Mouse (Mus musculus): ENCODE measurements at regions not wholly inside any gene's neighbourhood (a gene's known extent, or its start where the extent isn't known, plus 50 kb on each side); places are given as distances from the start of the nearest gene placed in this dataset.

DNA sequence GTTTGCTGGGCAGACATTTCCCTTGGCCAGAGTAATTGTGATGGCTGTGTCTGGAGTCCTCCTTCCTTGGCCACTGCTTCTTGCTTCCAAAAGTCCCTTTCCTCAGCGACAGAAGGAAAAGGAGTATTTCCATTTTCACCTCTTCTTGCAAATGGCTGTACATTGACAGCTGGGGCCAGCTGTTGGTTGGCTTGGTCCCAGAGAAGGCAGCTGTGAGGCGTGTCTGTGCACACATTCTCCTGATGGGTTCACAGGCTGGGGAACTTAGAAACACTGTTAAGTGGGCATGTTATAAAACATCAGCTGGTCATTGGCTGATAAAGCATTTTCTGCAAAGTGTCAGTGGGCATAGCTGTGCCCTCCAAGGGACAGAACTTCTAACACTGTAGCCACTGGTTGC, 290.4 kb upstream of the Trpc7 start:
- DNase-seq, result no peak

DNA sequence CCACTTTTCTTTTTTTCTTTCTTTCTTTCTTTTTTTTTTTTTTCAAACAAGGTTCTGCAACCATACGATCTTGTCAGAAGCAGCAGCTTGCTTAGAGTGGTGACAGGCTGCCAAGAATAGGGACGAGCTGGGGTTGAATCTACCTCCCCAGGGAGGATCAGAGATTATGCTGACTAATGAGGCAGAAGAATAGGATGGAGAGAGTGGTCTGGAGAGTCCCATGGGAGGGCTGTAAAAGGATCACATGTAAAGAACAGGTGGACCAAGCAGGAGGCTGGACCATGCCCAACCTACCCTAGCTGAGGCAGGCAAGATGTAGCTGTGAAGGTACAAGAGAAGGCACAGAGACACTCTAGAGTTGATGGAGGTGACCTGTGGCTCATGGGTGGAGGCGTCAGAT, 274.4 kb upstream of the Trpc7 start:
- DNase-seq, result no peak

DNA sequence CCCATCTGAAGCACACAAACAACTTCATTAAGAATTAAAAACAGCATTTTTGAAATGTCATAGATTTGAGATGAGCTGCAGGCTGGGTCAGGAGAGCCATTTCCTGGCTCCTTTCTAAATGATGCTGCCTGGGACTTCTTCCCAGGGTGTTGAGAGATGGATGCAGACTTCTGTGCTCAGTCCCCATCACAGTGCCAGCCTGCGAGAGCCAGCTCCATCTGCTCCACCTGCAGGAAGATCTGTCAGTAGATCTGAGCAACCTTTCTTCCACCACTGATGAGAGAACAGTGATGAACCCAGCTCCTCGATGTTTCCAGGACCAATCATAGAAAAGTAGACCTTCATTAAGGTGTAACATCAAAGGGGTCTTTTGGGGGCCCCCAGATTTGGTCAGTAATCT, 273.8 kb upstream of the Trpc7 start:
- DNase-seq, result no peak

GRCm38 (mm10) chr13:57165367-57165766, 269.6 kb upstream of the Trpc7 start:
- no peak for DNase-seq

DNA sequence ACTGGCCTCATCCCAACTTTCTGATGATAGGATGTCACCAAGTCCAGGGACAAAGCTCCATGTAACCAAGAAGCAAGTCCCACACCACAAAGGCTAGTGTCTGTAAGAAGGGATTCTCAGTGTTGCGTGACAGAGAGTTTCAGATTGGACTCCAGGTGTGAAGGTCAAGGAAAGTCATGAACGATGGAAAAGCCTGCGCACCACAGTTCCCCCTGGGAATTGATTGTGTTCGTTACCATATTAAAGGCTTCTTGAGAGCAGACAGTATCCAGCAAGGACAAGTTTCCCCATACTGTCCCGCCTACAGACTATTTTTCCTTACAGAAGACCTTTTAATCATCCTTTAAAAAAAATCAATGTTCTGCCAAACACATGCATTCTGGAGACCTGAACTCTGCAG, 257.0 kb upstream of the Trpc7 start:
- DNase-seq, result no peak

GRCm38 (mm10) chr13:57147623-57148022, 251.8 kb upstream of the Trpc7 start:
- DNase-seq, result peak in 1 of 2 experiments; percentile 13

GRCm38 (mm10) chr13:57146708-57147107, 250.9 kb upstream of the Trpc7 start:
- DNase-seq, result no peak

- DNase-seq, result no peak
Observed at GRCm38 (mm10) chr13:57145782-57146181, 250.0 kb upstream of the Trpc7 start.

GRCm38 (mm10) chr13:57142851-57143250, 247.1 kb upstream of the Trpc7 start:
- peak; percentile 55 to 57 for DNase-seq

GRCm38 (mm10) chr13:57142441-57142840, 246.6 kb upstream of the Trpc7 start:
- DNase-seq, result no peak

DNA sequence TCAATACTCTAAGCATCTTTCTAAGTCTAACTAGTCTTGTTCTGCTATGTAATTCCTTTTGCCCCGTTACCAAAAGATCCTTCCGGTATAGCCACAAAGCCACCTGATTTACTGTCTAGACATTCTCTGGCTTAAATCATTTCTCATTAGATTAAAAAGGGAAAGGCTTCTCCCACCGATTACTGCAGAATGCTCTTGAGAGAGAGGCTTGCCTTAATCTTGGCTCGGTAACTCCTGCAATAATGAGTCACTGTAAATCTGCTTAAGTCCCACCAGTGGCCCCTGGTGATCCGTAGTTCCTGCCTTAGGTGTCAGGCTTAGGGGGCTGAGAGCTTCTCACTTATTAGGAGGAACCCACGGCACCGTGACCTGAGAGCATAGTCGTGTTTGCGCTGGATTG, 220.1 kb upstream of the Trpc7 start:
- no peak for DNase-seq

DNA sequence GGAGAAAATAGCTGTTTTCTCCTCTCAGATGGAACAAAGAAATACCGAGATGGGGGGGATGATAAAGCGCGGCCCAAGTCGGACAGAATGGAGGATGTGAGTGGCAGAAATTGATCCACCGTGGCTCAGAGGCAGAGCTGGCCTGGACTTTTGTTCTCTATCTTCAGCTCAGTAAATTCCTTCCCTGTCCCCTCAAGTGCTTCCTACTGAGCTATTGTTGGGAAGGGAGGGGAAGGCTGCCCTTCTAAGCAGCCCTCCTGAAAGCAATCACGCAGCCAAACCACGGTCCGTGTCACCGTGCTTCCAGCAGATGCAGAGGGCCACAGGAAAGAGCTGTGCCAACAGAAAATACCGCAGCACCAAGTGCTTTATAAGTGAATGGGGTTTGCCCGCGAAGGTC, 212.2 kb upstream of the Trpc7 start:
- DNase-seq, result no peak

- DNase-seq, result no peak
Observed at GRCm38 (mm10) chr13:57099601-57100000, 203.8 kb upstream of the Trpc7 start.

- DNase-seq, result no peak
Observed at GRCm38 (mm10) chr13:57091886-57092285, 196.1 kb upstream of the Trpc7 start.

- DNase-seq, result no peak
Observed at GRCm38 (mm10) chr13:57089381-57090075, 193.7 kb upstream of the Trpc7 start.

DNA sequence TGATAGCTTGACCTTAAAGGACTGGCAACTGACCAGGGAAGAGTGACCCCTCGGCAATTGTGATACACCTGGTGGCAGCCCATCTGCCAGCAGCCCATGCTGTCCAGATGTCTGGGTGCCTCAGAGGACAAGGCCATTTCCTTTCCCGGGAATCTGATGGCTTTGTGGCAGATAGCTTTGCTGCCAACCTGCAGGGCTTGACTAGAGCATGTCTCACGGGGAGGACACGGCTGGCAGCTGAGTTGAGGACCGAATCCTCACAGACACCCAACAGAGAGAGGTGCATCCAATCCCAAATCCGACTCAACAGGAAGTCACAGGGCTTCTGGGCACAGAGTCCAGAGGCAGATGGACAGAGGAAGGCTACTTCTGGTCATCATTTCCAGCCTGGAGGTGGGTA, 192.2 kb upstream of the Trpc7 start:
- DNase-seq, result no peak

DNA sequence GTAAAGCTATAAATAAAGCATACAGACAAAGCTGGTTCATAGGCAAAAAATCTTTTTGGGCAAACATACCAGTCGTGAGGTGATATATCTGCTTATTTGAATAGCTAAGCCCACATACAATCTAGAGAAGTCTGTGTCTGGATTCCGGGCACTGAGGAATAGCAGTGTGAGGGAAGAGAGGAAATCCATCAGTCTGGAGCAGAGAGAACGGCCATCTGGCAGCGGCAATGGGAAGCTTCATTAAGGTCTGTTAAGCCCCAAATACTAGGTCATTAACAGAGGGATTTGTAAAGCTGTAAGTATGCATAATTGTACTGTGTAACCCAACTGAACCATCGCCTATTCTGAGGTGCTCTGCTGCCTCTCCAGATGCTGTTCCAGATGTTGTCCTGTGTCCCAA, 191.6 kb upstream of the Trpc7 start:
- no peak for DNase-seq

- no peak for DNase-seq
Observed at GRCm38 (mm10) chr13:57083751-57084150, 188.0 kb upstream of the Trpc7 start.

DNA sequence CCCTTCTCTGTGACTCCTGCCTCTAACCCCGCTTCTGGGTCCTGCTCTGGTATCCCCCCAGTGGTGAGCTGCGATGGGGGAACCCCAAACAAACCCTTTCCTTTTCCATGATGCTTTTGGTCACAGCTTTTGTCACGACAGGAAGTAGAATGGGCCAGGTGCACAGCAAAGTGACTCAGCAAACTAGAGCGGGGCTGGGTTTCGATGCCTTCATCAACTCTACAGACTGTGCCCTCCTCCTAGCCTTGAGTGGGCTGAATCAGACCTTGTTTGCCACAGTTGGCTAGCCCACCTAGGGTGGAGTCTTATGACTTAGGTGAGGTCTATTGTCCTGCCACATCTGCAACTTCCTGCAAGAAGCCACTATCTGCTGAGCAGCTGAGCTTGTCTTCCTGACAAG, 174.7 kb upstream of the Trpc7 start:
- DNase-seq, result no peak

DNA sequence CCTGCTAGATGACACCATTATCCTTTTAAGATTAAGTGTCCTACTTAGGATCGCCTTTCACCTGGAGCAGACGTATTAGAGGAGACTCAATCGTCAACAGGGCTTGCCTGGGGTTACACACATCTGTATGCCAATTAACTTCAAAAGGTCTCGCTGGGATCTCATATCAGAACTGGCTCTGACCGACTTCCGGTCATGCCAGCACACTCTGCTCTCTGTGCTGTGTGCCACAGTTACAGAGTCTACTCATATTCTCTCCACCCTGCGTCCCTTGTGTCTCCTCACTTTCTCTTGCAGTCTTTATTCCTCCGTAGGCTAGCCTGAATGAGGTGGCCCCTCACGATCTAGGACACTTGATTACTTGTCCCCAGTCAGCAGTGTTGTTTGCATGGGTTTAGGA, 165.9 kb upstream of the Trpc7 start:
- DNase-seq, result no peak

- no peak for DNase-seq
Observed at GRCm38 (mm10) chr13:57061074-57061473, 165.3 kb upstream of the Trpc7 start.

GRCm38 (mm10) chr13:57056786-57057185, 161.0 kb upstream of the Trpc7 start:
- DNase-seq, result no peak

DNA sequence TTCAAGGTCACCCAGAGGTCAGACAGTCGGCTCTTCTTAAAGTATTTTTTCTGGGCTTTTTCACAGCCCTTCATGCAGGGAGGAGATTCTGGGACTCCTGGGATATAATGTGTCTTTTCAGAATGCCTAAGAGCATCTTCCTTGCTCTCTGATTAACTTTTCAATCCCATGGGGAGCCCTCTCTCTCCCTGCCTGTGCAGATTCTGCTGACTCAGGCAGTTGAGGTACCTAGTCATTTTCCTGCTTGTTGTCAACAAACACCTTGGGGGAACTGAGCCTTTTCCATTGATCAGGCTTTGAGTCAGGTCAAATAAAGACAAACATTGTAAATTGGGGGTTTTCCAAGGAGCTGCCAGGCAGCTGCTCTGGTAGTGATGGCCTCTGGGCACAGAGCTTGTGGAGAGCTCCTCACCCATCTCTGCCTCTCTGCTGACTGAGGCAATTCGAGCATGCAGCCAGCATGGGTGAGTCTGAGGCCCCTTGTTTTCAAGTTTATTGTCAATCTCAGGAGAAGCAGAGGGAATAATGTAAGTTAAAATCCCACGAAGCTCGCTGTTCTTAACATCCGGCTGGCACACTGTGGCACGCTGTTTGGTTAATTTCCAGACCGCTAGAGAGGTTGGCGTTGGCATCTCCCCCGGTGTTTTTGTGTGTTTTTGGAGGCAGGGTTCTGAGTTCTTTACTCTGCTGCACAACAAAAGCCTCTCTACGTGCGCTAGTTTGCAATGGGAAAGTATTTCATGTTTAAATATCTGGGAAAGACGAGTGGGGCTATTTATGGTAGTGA, 159.8 kb upstream of the Trpc7 start:
- DNase-seq, result no peak

- no peak for DNase-seq
Observed at GRCm38 (mm10) chr13:57053361-57053760, 157.6 kb upstream of the Trpc7 start.
